Mouse (Mus musculus) forebrain, embryonic 10.5 days (tissue): ENCODE results near the gene Hdc. TPM values are rescaled to one million over a fixed set of nuclear protein-coding genes. Genes with fewer than 3 reads are reported as not detected.

Source experiments
- DNase-seq: peaks from one replicate; pipeline ENCODE4 v3.0.0-alpha.2; 2017; ENCODE audit warnings: low spot score; ENCODE audit errors: extremely low spot score
- H3K27ac ChIP-seq: fragments of 300-500 bp; sonication (generic); 2 replicates; pipeline ENCODE4 v1.5.1; 2016; ENCODE audit warnings: mild to moderate bottlenecking
- H3K27me3 ChIP-seq: fragments of 300-500 bp; sonication (generic); 2 replicates; pipeline ENCODE4 v1.6.1; 2016; ENCODE audit warnings: mild to moderate bottlenecking; ENCODE audit not compliant: poor library complexity, severe bottlenecking
- H3K36me3 ChIP-seq: fragments of 300-500 bp; sonication (generic); replicated peaks from 2 replicates; pipeline ENCODE4 v1.6.1; 2016; ENCODE audit warnings: mild to moderate bottlenecking, moderate library complexity
- H3K4me1 ChIP-seq: fragments of 300-500 bp; sonication (generic); 2 replicates; pipeline ENCODE4 v1.6.1; 2016
- H3K4me3 ChIP-seq: fragments of 300-500 bp; sonication (generic); 2 replicates; pipeline ENCODE4 v1.5.1; 2016; ENCODE audit warnings: mild to moderate bottlenecking, moderate library complexity
- H3K9me3 ChIP-seq: fragments of 300-500 bp; sonication (generic); 2 replicates; pipeline ENCODE4 v1.6.1; 2016; ENCODE audit warnings: mild to moderate bottlenecking, moderate library complexity
- WGBS: fragments of 180-500 bp; shearing (Covaris S2); methylation state at CpG from one replicate; pipeline ENCODE4 v1.1.7; 2016; 5-methylcytosine and 5-hydroxymethylcytosine counted together
- polyA plus RNA-seq: library from polyadenylated mRNA; unstranded; fragments of >200 nt; fragmentation: Nextera tagmentation; extraction: Ambion mirVana; gene quantifications from 2 replicates; pipeline ENCODE4 v1.2.1, GENCODE M21; 2016

The Hdc gene
- polyA plus RNA-seq, 1 experiment from 2014 or later: 0.31 TPM

DNA sequence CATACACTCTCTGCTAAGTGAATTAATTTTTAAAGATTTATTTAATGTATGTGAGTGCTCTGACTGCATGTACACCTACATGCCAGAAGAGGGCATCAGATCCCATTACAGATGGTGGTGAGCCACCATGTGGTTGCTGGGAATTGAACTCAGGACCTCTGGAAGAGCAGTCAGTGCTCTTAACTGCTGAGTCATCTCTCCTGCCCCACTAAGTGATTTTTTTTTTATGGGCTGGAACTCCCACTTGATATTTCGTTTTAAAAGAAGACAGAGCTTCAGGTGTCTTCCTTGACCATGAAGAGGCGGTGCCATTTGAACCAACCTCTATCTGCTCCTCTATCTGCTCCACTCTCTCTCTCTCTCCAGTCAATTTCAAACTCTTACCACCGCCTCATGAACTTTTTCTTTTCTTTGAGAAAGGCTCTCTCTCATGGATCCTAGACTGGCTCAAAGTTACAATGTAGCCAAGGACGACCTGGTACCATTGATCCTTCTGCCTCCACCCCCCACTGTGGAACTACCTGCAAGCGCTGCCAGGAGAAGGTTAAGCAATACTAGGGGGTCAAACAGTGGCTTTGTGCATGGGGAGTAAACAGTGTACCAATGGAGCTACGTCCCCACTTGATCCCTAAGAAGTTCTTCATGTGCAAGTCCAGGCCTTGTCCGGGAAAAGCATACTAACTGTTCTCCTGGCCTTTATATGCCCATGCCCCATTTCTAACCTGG is 22.6 kb downstream of the Hdc start:
- H3K27ac ChIP-seq: no peak overlapping the region
- WGBS: 93% methylated on average over 7 of the region's 7 CpGs

GRCm38 (mm10) chr2:126593831-126594610 is 25.1 kb downstream of the Hdc start:
- 30% methylated on average over 26 of the region's 26 CpGs for WGBS
- DNase-seq: peak; percentile 66
- Histone ChIP-seq H3K27me3 (peaks cover 10% of the 10 kb centered on the region; the same call in 1 of the 2 replicates), H3K9me3 (no peaks in the 10 kb centered on the region), H3K27ac (peak overlapping the region; percentile 53), H3K4me1 (0 out of 2 replicates have a peak, but pooled peaks cover 6% of the 10 kb centered on the region), H3K4me3 (peak overlapping the region; percentile 42), H3K36me3 (no peaks in the 10 kb centered on the region)

More for the DNA sequence above, 22.6 kb downstream of the Hdc start:
- peaks cover 10% of the 10 kb centered on the region; the same call in 1 of the 2 replicates for H3K27me3 ChIP-seq
- no peak for DNase-seq
- H3K36me3 ChIP-seq: no peaks in the 10 kb centered on the region
- H3K9me3 ChIP-seq: no peaks in the 10 kb centered on the region
- no peak overlapping the region for H3K4me3 ChIP-seq
- 0 out of 2 replicates have a peak, but pooled peaks cover 9% of the 10 kb centered on the region for H3K4me1 ChIP-seq

DNA sequence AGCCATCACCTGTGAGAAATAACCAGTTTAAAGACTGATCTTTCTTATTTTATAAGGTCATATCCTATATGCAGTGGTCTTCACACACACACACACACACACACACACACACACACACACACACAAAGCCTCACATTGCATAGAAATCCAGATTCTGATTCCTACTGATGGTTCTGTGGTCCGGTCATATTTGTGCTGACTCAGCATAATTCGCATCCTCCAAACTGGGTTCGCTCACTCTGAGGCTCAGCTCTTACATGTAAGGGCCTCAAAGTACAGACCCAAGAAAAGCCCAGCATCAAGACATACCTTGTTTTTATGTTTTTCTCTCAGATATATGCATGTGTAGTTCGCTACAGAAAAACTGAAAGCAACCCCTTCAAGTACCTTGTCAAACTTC is 27.8 kb downstream of the Hdc start:
- H3K9me3 ChIP-seq: no peaks in the 10 kb centered on the region
- no peaks in the 10 kb centered on the region for H3K36me3 ChIP-seq
- 0 out of 2 replicates have a peak, but pooled peaks cover 6% of the 10 kb centered on the region for H3K4me1 ChIP-seq
- no peak for DNase-seq
- H3K27ac ChIP-seq: no peak overlapping the region
- peaks cover 10% of the 10 kb centered on the region; the same call in 1 of the 2 replicates for H3K27me3 ChIP-seq
- H3K4me3 ChIP-seq: no peak overlapping the region
- 90% methylated on average over 4 of the region's 4 CpGs for WGBS

DNA sequence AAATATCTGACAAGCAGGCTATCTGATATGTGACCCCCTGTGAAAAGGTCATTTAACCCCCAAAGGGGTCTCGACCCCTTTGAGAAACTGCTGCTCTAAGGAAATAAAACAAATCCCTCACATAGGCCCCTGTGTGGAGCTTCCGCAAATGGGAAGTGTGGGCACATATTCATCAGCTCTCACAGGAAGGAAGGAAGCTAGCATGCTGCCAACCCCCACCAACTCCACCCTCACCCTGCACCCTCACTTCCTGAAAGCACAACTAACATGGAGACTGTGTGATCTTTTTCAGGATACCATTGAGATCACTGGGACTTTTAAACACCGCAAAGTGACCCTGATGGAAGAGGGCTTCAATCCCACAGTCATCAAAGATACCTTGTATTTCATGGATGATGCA is 31.6 kb downstream of the Hdc start:
- Histone ChIP-seq H3K36me3 (no peaks in the 10 kb centered on the region), H3K4me1 (no peaks in the 10 kb centered on the region), H3K27me3 (no peaks in the 10 kb centered on the region), H3K4me3 (no peak overlapping the region), H3K9me3 (no peaks in the 10 kb centered on the region), H3K27ac (no peak overlapping the region)
- WGBS: 87% methylated on average over 3 of the region's 3 CpGs
- DNase-seq: no peak

- H3K4me3 ChIP-seq: no peak overlapping the region
- no peaks in the 10 kb centered on the region for H3K9me3 ChIP-seq
- no peaks in the 10 kb centered on the region for H3K4me1 ChIP-seq
- no peaks in the 10 kb centered on the region for H3K36me3 ChIP-seq
- H3K27me3 ChIP-seq: no peaks in the 10 kb centered on the region
- H3K27ac ChIP-seq: no peak overlapping the region
- 84% methylated on average over 8 of the region's 8 CpGs for WGBS
- no peak for DNase-seq
These were observed 34.3 kb downstream of the Hdc start for GRCm38 (mm10) chr2:126584621-126585369.

DNA sequence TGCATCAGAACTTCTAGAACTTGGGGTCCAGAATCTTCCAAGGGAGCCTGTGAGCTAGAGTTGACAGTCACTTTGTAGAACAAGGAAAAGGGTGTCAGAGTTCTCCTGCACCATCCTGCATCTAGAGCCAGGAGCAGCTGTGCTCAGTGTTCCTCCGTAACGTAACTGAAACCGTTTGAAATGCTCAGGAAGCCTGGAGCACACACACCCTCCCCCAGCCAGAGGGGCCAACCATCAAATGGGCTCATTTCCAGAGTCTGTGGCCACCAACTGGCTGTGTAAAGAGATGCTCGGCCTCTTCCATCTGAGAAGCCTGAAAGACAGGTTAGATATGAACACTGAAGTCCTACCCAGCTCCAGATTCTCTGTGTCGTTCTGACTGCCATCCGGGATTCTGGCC is 35.1 kb downstream of the Hdc start:
- Histone ChIP-seq H3K9me3 (no peaks in the 10 kb centered on the region), H3K27ac (no peak overlapping the region), H3K4me3 (no peak overlapping the region), H3K27me3 (no peaks in the 10 kb centered on the region), H3K4me1 (no peaks in the 10 kb centered on the region), H3K36me3 (no peaks in the 10 kb centered on the region)
- WGBS: 80% methylated on average over 6 of the region's 6 CpGs
- no peak for DNase-seq

GRCm38 (mm10) chr2:126579282-126579681 is 39.8 kb downstream of the Hdc start:
- no peak overlapping the region for H3K27ac ChIP-seq
- H3K4me1 ChIP-seq: no peaks in the 10 kb centered on the region
- H3K9me3 ChIP-seq: no peaks in the 10 kb centered on the region
- no peak for DNase-seq
- H3K27me3 ChIP-seq: no peaks in the 10 kb centered on the region
- H3K4me3 ChIP-seq: no peak overlapping the region
- WGBS: 90% methylated on average over 1 of the region's 1 CpGs
- H3K36me3 ChIP-seq: no peaks in the 10 kb centered on the region

DNA sequence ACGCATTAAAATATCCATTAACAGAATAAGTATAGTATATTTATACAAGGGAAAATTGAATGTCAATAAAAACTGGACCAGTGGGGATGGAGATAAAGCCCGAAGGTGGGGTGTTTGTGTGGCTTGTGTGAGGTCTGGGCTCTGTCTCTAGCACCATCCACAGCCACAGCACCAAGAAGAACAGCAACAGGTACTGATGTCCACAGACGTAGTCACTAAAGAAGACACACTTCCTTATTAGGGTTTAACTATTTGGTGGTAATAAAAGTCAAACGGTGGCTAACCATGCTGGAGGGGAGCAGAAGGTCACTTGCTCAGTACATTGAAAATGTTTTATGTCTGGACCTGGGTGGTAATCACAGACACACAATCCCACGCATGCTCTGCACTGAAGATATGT is 41.7 kb downstream of the Hdc start:
- DNase-seq: no peak
- H3K27ac ChIP-seq: no peak overlapping the region
- 87% methylated on average over 5 of the region's 5 CpGs for WGBS
- H3K4me3 ChIP-seq: no peak overlapping the region
- H3K27me3 ChIP-seq: no peaks in the 10 kb centered on the region
- no peaks in the 10 kb centered on the region for H3K4me1 ChIP-seq
- H3K36me3 ChIP-seq: no peaks in the 10 kb centered on the region
- no peaks in the 10 kb centered on the region for H3K9me3 ChIP-seq

GRCm38 (mm10) chr2:126575391-126576176 is 43.5 kb downstream of the Hdc start:
- H3K4me1 ChIP-seq: no peaks in the 10 kb centered on the region
- 84% methylated on average over 11 of the region's 11 CpGs for WGBS
- no peaks in the 10 kb centered on the region for H3K36me3 ChIP-seq
- peaks cover 5% of the 10 kb centered on the region; the same call in 1 of the 2 replicates for H3K9me3 ChIP-seq
- no peak overlapping the region for H3K27ac ChIP-seq
- no peak for DNase-seq
- H3K27me3 ChIP-seq: no peaks in the 10 kb centered on the region
- H3K4me3 ChIP-seq: no peak overlapping the region

- Histone ChIP-seq H3K4me3 (no peak overlapping the region), H3K27ac (no peak overlapping the region), H3K9me3 (peaks cover 5% of the 10 kb centered on the region; the same call in 1 of the 2 replicates), H3K4me1 (no peaks in the 10 kb centered on the region), H3K36me3 (no peaks in the 10 kb centered on the region), H3K27me3 (no peaks in the 10 kb centered on the region)
- no peak for DNase-seq
- 87% methylated on average over 4 of the region's 4 CpGs for WGBS
These were observed 46.4 kb downstream of the Hdc start for GRCm38 (mm10) chr2:126572747-126573146.

DNA sequence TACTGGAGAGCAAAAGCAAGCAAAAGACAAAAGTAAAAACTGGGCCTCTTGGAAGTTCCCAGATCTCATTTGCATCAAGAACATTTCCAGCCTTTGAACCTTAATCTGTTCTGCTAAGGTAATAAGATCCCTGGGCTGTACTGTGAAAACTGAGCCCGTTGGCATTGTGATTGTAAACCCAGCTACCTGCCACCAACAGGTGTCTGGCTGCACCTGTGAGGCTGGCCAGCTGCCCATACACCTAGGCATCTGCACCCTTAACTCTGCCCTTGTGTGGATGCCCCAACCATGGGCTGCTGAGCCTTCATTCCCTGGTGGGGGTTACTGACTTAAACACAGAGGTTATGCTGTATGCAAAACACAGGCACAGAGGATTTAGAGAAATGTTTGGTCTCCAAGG is 46.9 kb downstream of the Hdc start:
- no peak for DNase-seq
- 88% methylated on average over 1 of the region's 1 CpGs for WGBS
- H3K9me3 ChIP-seq: peaks cover 5% of the 10 kb centered on the region; the same call in 1 of the 2 replicates
- no peaks in the 10 kb centered on the region for H3K36me3 ChIP-seq
- no peak overlapping the region for H3K4me3 ChIP-seq
- H3K27ac ChIP-seq: no peak overlapping the region
- H3K27me3 ChIP-seq: no peaks in the 10 kb centered on the region
- no peaks in the 10 kb centered on the region for H3K4me1 ChIP-seq
